Mouse (Mus musculus) urinary bladder, adult 2 months (tissue): ENCODE measurements at regions not wholly inside any gene's neighbourhood (a gene's known extent, or its start where the extent isn't known, plus 50 kb on each side); places are given as distances from the start of the nearest gene placed in this dataset.
A peak's percentile ranks its signal among the peaks of the same experiment; 100 is the strongest.
"Not testable (repeated sequence)": the region's sequence is repeated elsewhere in the genome, so short reads cannot be mapped to it uniquely, and the experiment has no call there.

ENCODE experiments used
- DNase-seq: peaks from one replicate; pipeline ENCODE4 v3.0.0; 2022; ENCODE audit warnings: low spot score

- no peak for DNase-seq
Measured at GRCm38 (mm10) chr10:111354607-111355006, 56.1 kb downstream of the Bbs10 start.

- DNase-seq, result not testable (repeated sequence)
Measured at GRCm38 (mm10) chr10:111358340-111358739, 59.9 kb downstream of the Bbs10 start.

GRCm38 (mm10) chr10:111361749-111362435 lies 63.4 kb downstream of the Bbs10 start:
- no peak for DNase-seq

- DNase-seq, result no peak
Measured at GRCm38 (mm10) chr10:111363729-111364617, 65.5 kb downstream of the Bbs10 start.

GRCm38 (mm10) chr10:111365011-111365410 lies 66.5 kb downstream of the Bbs10 start:
- no peak for DNase-seq

GRCm38 (mm10) chr10:111369046-111369445 lies 70.6 kb downstream of the Bbs10 start:
- not testable (repeated sequence) for DNase-seq

- no peak for DNase-seq
Measured at GRCm38 (mm10) chr10:111378047-111378618, 79.7 kb downstream of the Bbs10 start.

GRCm38 (mm10) chr10:111381689-111382088 lies 83.2 kb downstream of the Bbs10 start:
- no peak for DNase-seq

- no peak for DNase-seq
Measured at GRCm38 (mm10) chr10:111382206-111382930, 83.9 kb downstream of the Bbs10 start.

- DNase-seq, result no peak
Measured at GRCm38 (mm10) chr10:111385561-111385960, 87.1 kb downstream of the Bbs10 start.

- no peak for DNase-seq
Measured at GRCm38 (mm10) chr10:111387869-111388538, 85.0 kb upstream of the Nap1l1 start.

- DNase-seq, result no peak
Measured at GRCm38 (mm10) chr10:111388545-111389320, 84.3 kb upstream of the Nap1l1 start.

- peak; percentile 40 for DNase-seq
Measured at GRCm38 (mm10) chr10:111389890-111390289, 83.1 kb upstream of the Nap1l1 start.

GRCm38 (mm10) chr10:111394421-111394820 lies 78.6 kb upstream of the Nap1l1 start:
- DNase-seq, result no peak

- DNase-seq, result no peak
Measured at GRCm38 (mm10) chr10:111405071-111405470, 68.0 kb upstream of the Nap1l1 start.

- DNase-seq, result no peak
Measured at GRCm38 (mm10) chr10:111408887-111409286, 64.1 kb upstream of the Nap1l1 start.

GRCm38 (mm10) chr10:111409497-111409896 lies 63.5 kb upstream of the Nap1l1 start:
- DNase-seq, result no peak

- DNase-seq, result no peak
Measured at GRCm38 (mm10) chr10:111410121-111410520, 62.9 kb upstream of the Nap1l1 start.

- DNase-seq, result no peak
Measured at GRCm38 (mm10) chr10:111411533-111411932, 61.5 kb upstream of the Nap1l1 start.

GRCm38 (mm10) chr10:111416611-111417130 lies 56.4 kb upstream of the Nap1l1 start:
- no peak for DNase-seq
